Mouse (Mus musculus) liver, embryonic 12.5 days (tissue): ENCODE measurements around the gene H1foo. TPM values are rescaled to one million over a fixed set of nuclear protein-coding genes. Genes with fewer than 3 reads are reported as not detected.

Source experiments
- ATAC-seq: fragments of 200-750 bp; cut with Nextera tagmentation; 2 replicates; pipeline ENCODE4 v1.8.0; 2017; ENCODE audit warnings: moderate number of reproducible peaks, mild to moderate bottlenecking, moderate library complexity
- H3K27ac ChIP-seq: fragments of 300-500 bp; sonication (generic); 2 replicates; pipeline ENCODE4 v1.5.1; 2016; ENCODE audit warnings: mild to moderate bottlenecking
- H3K27me3 ChIP-seq: fragments of 300-500 bp; sonication (generic); replicated peaks from 2 replicates; pipeline ENCODE4 v1.6.1; 2016; ENCODE audit warnings: mild to moderate bottlenecking, moderate library complexity
- H3K36me3 ChIP-seq: fragments of 300-500 bp; sonication (generic); 2 replicates; pipeline ENCODE4 v1.6.1; 2016; ENCODE audit warnings: mild to moderate bottlenecking, moderate library complexity
- H3K4me1 ChIP-seq: fragments of 300-500 bp; sonication (generic); 2 replicates; pipeline ENCODE4 v1.6.1; 2016
- H3K4me2 ChIP-seq: fragments of 300-500 bp; sonication (generic); 2 replicates; pipeline ENCODE4 v1.6.1; 2016; ENCODE audit warnings: mild to moderate bottlenecking, moderate library complexity
- H3K4me3 ChIP-seq: fragments of 300-500 bp; sonication (generic); 2 replicates; pipeline ENCODE4 v1.5.1; 2016; ENCODE audit warnings: mild to moderate bottlenecking, moderate library complexity
- H3K9ac ChIP-seq: fragments of 300-500 bp; sonication (generic); 2 replicates; pipeline ENCODE4 v1.6.1; 2016; ENCODE audit warnings: mild to moderate bottlenecking, moderate library complexity
- H3K9me3 ChIP-seq: fragments of 300-500 bp; sonication (generic); replicated peaks from 2 replicates; pipeline ENCODE4 v1.6.1; 2016; ENCODE audit warnings: mild to moderate bottlenecking, moderate library complexity
- WGBS: fragments of 180-500 bp; shearing (Covaris S2); methylation state at CpG from one replicate; pipeline ENCODE4 v1.1.7; 2016; ENCODE audit not compliant: insufficient replicate concordance; 5-methylcytosine and 5-hydroxymethylcytosine counted together
- polyA plus RNA-seq: library from polyadenylated mRNA; unstranded; fragments of >200 nt; fragmentation: Nextera tagmentation; extraction: Ambion mirVana; gene quantifications from 2 replicates; pipeline ENCODE4 v1.2.1, GENCODE M21; 2016

H1foo gene
- polyA plus RNA-seq, 1 experiment from 2014 or later = not detected

GRCm38 (mm10) chr6:115990479-115990878 lies 45.7 kb downstream of the H1foo start:
- no peaks in the 10 kb centered on the region for H3K36me3 ChIP-seq
- H3K4me2 ChIP-seq = peak overlapping the region; percentile 29
- peaks cover 51% of the 10 kb centered on the region for H3K27me3 ChIP-seq
- 0 out of 2 replicates have a peak overlapping the region, but pooled peaks have one; percentile 58 for H3K4me3 ChIP-seq
- 69% methylated on average over 9 of the region's 9 CpGs for WGBS
- H3K4me1 ChIP-seq = peaks cover 42% of the 10 kb centered on the region
- no peak overlapping the region for H3K9ac ChIP-seq
- H3K27ac ChIP-seq = no peak overlapping the region
- H3K9me3 ChIP-seq = no peaks in the 10 kb centered on the region
- no peak for ATAC-seq

DNA sequence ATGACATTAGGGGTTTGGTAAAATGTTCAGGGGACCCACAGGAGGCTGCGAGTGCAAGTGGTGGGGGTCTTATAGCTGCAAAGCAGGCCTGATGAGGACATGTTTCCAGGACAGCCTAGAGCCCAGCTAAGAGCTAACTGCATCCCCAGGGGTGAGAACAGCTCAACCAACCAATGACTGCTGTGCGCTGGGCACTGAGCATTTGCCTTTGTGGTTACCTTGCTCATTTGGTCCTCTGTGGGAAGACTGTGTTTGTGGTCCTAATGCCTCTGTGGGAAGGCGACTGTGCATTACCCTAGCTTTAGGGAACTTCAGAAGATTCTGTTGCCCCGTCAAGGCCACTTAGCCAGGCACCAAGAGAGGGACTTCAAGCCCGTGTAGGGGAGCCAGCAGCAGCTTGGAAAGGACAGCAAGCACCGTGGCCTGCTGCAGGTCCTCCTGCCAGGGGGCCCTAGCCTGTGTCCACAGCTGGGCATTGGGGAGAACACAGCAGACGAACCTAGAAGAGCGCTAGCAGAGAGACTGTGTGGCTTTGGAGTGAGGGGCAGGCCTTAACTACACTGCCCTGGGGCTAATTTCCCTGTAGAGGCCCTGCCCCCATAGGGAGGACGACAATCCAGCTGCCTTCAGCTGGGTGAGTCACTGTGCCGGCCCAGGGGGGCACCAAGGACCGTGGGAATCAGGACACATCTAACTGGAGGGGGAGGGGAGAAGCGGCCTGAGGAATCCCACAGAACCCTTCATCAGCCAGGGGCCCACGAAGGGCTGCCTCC lies 46.6 kb downstream of the H1foo start:
- Histone ChIP-seq H3K4me1 (peaks cover 45% of the 10 kb centered on the region), H3K27me3 (peaks cover 59% of the 10 kb centered on the region), H3K36me3 (no peaks in the 10 kb centered on the region), H3K4me3 (peak overlapping the region; percentile 58), H3K9me3 (no peaks in the 10 kb centered on the region), H3K4me2 (peak overlapping the region; percentile 29), H3K9ac (no peak overlapping the region; the same call in 1 of the 2 replicates), H3K27ac (no peak overlapping the region)
- no peak for ATAC-seq
- WGBS = 30% methylated on average over 13 of the region's 13 CpGs

- no peak for ATAC-seq
- H3K4me3 ChIP-seq = peak overlapping the region; percentile 58
- H3K27ac ChIP-seq = no peak overlapping the region
- peaks cover 61% of the 10 kb centered on the region for H3K27me3 ChIP-seq
- no peaks in the 10 kb centered on the region for H3K36me3 ChIP-seq
- peak overlapping the region; percentile 29 for H3K4me2 ChIP-seq
- H3K4me1 ChIP-seq = peaks cover 46% of the 10 kb centered on the region
- 39% methylated on average over 10 of the region's 10 CpGs for WGBS
- H3K9me3 ChIP-seq = no peaks in the 10 kb centered on the region
- no peak overlapping the region for H3K9ac ChIP-seq
These were observed 47.3 kb downstream of the H1foo start for GRCm38 (mm10) chr6:115991881-115992620.

DNA sequence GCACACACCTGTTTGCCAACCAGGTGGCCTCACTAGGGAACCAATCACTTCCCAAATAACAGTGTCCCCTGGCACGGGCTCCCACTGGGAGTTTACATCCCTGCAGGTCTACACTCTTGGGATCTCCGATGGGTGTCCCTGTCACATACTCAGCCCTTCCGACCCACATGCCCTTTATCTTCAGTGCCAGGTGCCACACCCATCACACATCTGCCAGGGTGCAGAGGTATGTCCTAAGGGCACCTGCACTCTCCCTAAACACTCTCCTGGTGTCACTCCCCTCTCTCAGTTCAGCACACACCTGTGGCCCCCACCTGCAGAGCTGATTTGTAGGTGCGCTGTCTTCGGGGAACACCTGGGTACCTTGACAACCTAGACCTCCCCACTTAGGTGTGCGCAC lies 48.2 kb downstream of the H1foo start:
- no peaks in the 10 kb centered on the region for H3K9me3 ChIP-seq
- peaks cover 54% of the 10 kb centered on the region for H3K4me1 ChIP-seq
- peaks cover 61% of the 10 kb centered on the region for H3K27me3 ChIP-seq
- peak overlapping the region; percentile 47; the same call in 1 of the 2 replicates for H3K9ac ChIP-seq
- peak overlapping the region; percentile 58 for H3K4me3 ChIP-seq
- H3K36me3 ChIP-seq = no peaks in the 10 kb centered on the region
- 33% methylated on average over 6 of the region's 6 CpGs for WGBS
- no peak for ATAC-seq
- peak overlapping the region; percentile 87 for H3K4me2 ChIP-seq
- H3K27ac ChIP-seq = no peak overlapping the region

GRCm38 (mm10) chr6:115993463-115994145 lies 48.9 kb downstream of the H1foo start:
- H3K9ac ChIP-seq = peak overlapping the region; percentile 59
- 0 out of 2 replicates have a peak overlapping the region, but pooled peaks have one; percentile 71 for H3K27ac ChIP-seq
- peaks cover 59% of the 10 kb centered on the region for H3K4me1 ChIP-seq
- ATAC-seq = no peak
- H3K4me3 ChIP-seq = peak overlapping the region; percentile 58
- H3K9me3 ChIP-seq = no peaks in the 10 kb centered on the region
- peaks cover 61% of the 10 kb centered on the region for H3K27me3 ChIP-seq
- 1% methylated on average over 86 of the region's 86 CpGs for WGBS
- H3K36me3 ChIP-seq = no peaks in the 10 kb centered on the region
- H3K4me2 ChIP-seq = peak overlapping the region; percentile 87

DNA sequence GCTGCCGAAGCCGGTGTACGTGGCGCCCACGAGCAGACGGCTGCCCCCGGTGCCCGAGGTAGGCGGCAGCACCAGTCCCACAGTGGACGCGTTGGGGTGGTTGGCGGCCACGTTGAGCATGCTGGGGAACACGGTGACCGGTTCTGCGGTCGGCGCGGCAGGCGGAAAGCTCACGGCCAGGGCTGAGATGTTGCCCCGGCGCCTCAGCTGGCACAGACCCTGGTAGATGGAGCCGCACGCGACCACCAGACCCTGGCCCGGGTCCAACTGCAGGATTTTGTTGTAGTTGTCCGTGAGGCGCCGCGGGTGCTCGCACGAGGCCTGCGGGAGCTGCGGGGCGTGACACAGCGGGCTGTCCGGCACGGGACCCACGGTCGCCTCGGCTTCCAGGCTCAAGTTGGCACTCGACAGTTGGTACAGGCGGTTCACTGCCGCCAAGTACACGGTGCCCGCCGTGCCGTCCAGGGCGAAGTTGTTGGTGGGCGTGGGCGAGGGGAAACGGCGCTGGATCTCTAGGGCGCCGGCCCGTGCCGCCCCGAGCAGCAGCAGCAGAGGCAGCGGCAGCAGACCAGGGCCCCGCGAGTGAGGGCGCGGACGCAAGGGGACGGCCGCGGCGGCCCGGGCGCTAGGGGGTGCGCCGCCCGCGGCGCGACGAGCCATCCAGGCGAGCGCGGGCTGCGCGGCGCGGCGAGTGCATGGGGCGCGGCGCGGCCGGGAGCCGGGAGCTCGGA lies 49.6 kb downstream of the H1foo start:
- Histone ChIP-seq H3K9ac (peak overlapping the region; percentile 59), H3K27ac (peak overlapping the region; percentile 71; the same call in 1 of the 2 replicates), H3K4me3 (peak overlapping the region; percentile 58), H3K4me2 (peak overlapping the region; percentile 87), H3K27me3 (peaks cover 57% of the 10 kb centered on the region), H3K9me3 (no peaks in the 10 kb centered on the region), H3K36me3 (no peaks in the 10 kb centered on the region), H3K4me1 (peaks cover 66% of the 10 kb centered on the region)
- WGBS = 1% methylated on average over 69 of the region's 93 CpGs
- ATAC-seq = peak; percentile 52; the same call in 1 of the 2 replicates

DNA sequence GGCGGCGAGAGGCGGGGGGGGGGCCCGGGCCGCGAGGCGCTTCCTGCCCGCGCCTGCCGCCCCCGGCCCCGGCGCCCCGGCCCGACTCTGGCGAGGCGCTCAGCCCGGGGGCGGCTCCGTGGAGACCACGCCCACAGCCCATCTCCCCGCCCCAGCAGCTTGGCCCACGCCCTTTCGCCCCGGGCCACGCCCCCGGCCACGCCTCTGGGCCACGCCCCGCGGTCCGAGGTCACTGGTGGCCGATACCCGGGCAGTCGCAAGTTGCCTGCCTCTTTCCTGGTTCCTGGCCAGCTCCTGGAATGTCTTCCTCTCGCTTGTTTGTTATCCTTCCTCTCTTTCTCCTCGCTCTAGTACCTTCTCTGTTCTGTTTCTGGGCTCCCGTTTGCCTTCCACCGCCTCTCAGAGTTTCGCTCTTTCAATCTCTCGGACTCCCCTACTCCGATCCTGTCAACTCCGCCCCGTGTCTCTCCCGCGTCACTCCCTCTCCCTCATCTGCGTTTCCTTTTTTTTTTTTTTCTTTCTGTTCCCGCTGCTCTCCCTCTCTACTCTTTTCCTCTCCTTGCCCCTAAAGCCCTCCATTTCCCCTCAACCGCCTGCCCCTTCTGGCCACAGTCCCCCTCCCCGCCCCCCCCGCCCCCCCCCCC lies 50.3 kb downstream of the H1foo start, which contains the start of gene Plxnd1:
TSS of gene Plxnd1 (minus strand) at position 129 of the 644 bp plus-strand sequence.
- Histone ChIP-seq H3K9ac (peak within 1 kb of the TSS; percentile 59), H3K27me3 (peaks cover 54% of the 10 kb centered on the region)
- 1% methylated on average over 39 of the region's 51 CpGs for WGBS

DNA sequence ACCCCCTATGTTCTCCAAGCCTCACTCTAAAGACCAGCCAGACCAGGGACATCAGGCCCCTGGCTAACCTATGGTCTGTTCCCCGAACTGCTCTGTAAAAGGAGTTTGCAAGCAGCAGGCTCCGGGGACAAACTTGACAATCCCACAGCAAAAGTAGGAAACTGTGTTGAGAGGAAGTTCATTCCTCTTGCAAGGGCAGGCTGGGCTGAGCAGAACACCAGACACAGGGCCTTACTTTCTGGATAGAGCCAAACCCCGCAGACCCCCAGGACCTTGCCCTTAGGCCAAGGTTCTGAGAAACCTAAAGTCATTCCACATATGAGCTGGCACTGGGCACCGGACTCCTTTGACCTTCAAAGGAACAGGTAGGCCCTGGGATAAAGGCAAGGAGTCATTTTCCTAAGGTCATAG lies 50.8 kb downstream of the H1foo start:
- Histone ChIP-seq H3K9ac (peak overlapping the region; percentile 12; the same call in 1 of the 2 replicates), H3K4me3 (peak overlapping the region; percentile 58), H3K4me1 (peaks cover 67% of the 10 kb centered on the region), H3K9me3 (no peaks in the 10 kb centered on the region), H3K36me3 (no peaks in the 10 kb centered on the region), H3K27ac (peak overlapping the region; percentile 71), H3K27me3 (peaks cover 53% of the 10 kb centered on the region), H3K4me2 (peak overlapping the region; percentile 87)
- ATAC-seq = no peak
- 41% methylated on average over 4 of the region's 4 CpGs for WGBS

More for the DNA sequence above, 50.3 kb downstream of the H1foo start, which contains the start of gene Plxnd1:
- Histone ChIP-seq H3K9me3 (no peaks in the 10 kb centered on the region), H3K36me3 (no peaks in the 10 kb centered on the region), H3K4me1 (peaks cover 67% of the 10 kb centered on the region), H3K4me2 (peak within 1 kb of the TSS; percentile 87), H3K4me3 (peak within 1 kb of the TSS; percentile 58), H3K27ac (peak within 1 kb of the TSS; percentile 71)
- ATAC-seq = peak; percentile 83

DNA sequence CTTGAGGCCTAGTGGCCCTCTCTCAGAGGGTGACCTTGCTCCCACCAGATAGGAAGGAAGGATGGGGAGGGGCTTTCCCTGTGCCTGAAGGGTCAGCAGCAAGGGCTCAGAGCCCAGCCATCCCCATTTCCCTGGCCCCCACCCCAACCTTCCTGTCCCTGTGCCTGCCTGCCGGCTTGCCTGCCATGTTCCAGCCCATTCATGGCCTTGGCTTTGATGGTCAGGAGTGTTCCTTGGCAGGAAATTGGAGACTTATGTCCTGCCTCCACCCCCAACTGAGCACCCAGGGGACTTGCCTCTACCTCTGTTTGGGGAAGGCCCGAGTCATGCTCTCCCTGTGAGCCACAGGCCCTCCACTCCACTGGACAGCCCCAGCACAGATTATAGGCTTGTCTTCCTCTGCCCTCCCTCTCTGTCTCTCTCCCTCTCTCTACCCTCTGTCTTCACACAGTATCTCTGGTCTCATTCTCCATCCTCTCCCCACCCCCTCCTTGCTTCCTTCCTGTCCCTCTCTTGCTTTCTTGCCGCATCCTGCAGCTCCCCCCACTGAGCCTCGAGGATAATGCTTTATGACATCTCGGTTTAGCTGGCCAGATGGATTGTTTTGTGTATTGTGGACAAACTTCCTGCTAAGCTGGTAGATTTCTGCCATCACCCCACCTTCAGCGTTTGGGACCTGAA lies 51.6 kb downstream of the H1foo start:
- peaks cover 45% of the 10 kb centered on the region for H3K27me3 ChIP-seq
- ATAC-seq = no peak

GRCm38 (mm10) chr6:115997726-115998311 lies 53.1 kb downstream of the H1foo start:
- Histone ChIP-seq H3K27ac (0 out of 2 replicates have a peak overlapping the region, but pooled peaks have one; percentile 43), H3K9ac (no peak overlapping the region), H3K4me2 (no peak overlapping the region), H3K4me3 (no peak overlapping the region), H3K9me3 (no peaks in the 10 kb centered on the region), H3K36me3 (no peaks in the 10 kb centered on the region), H3K4me1 (peaks cover 66% of the 10 kb centered on the region), H3K27me3 (peaks cover 30% of the 10 kb centered on the region)
- 35% methylated on average over 3 of the region's 3 CpGs for WGBS
- ATAC-seq = no peak

More for the DNA sequence above, 51.6 kb downstream of the H1foo start:
- Histone ChIP-seq H3K4me2 (no peak overlapping the region; the same call in 1 of the 2 replicates), H3K36me3 (no peaks in the 10 kb centered on the region), H3K9me3 (no peaks in the 10 kb centered on the region), H3K9ac (no peak overlapping the region), H3K27ac (peak overlapping the region; percentile 71), H3K4me3 (no peak overlapping the region), H3K4me1 (peaks cover 66% of the 10 kb centered on the region)
- 15% methylated on average over 6 of the region's 6 CpGs for WGBS
